Mouse (Mus musculus): Measurements from ENCODE around the gene Gipc2.

- no peak for TF ChIP-seq CTCF (IDR thresholded peaks at IDR 0.05; ENCODE audit: low read depth, low read length)
- TF ChIP-seq EP300 (IDR thresholded peaks at IDR 0.05; ENCODE audit: insufficient read depth, low read depth, low read length): no peak
- TF ChIP-seq POLR2A (IDR thresholded peaks at IDR 0.05; ENCODE audit: insufficient read depth, low read length): no peak
Measured at GRCm38 (mm10) chr3:152191791-152192237, 25.8 kb upstream of the Gipc2 start.
